Mouse (Mus musculus) CH12.LX (cell line): ENCODE measurements around the gene Ttbk1.
A peak's percentile ranks its signal among the peaks of the same experiment; 100 is the strongest.

Experiments
- CTCF ChIP-seq, 2 experiments: IDR thresholded peaks in 1 of 2; conservative IDR thresholded peaks in 1 of 2; 2 replicates each; pipeline ENCODE4 v1.5.1; 2011 to 2012; ENCODE audit warnings: low read depth in 2 of 2, low read length in 2 of 2, improper control_type of control experiment in 1 of 2, inconsistent platforms in 1 of 2, mild to moderate bottlenecking in 1 of 2, moderate library complexity in 1 of 2
- EP300 ChIP-seq: IDR thresholded peaks from 2 replicates; pipeline ENCODE4 v1.6.1; 2011; ENCODE audit warnings: low read length, improper control_type of control experiment
- MAFK ChIP-seq: IDR thresholded peaks from 2 replicates; pipeline ENCODE4 v1.6.1; 2011; ENCODE audit warnings: low read length, improper control_type of control experiment; ENCODE audit not compliant: insufficient replicate concordance
- MEF2A ChIP-seq: IDR thresholded peaks from 2 replicates; pipeline ENCODE4 v1.6.1; 2014; ENCODE audit warnings: low read depth, mild to moderate bottlenecking, inconsistent platforms, low read length, improper control_type of control experiment, borderline replicate concordance
- MXI1 ChIP-seq: IDR thresholded peaks from 2 replicates; pipeline ENCODE4 v1.6.1; 2011; ENCODE audit warnings: mild to moderate bottlenecking, low read depth, low read length, improper control_type of control experiment
- POLR2A ChIP-seq: IDR thresholded peaks from 2 replicates; pipeline ENCODE4 v1.6.1; 2011; ENCODE audit warnings: low read depth, mild to moderate bottlenecking, improper control_type of control experiment, low read length
- RCOR1 ChIP-seq: conservative IDR thresholded peaks from 2 replicates; pipeline ENCODE4 v1.6.1; 2012; ENCODE audit warnings: low read depth, mild to moderate bottlenecking, inconsistent platforms, low read length, improper control_type of control experiment
- TBP ChIP-seq: conservative IDR thresholded peaks from 2 replicates; pipeline ENCODE4 v1.6.1; 2011; ENCODE audit warnings: low read depth, low read length, improper control_type of control experiment
- TCF12 ChIP-seq: IDR thresholded peaks from 2 replicates; pipeline ENCODE4 v1.6.1; 2014; ENCODE audit warnings: low read depth, mild to moderate bottlenecking, inconsistent platforms, low read length, improper control_type of control experiment

DNA sequence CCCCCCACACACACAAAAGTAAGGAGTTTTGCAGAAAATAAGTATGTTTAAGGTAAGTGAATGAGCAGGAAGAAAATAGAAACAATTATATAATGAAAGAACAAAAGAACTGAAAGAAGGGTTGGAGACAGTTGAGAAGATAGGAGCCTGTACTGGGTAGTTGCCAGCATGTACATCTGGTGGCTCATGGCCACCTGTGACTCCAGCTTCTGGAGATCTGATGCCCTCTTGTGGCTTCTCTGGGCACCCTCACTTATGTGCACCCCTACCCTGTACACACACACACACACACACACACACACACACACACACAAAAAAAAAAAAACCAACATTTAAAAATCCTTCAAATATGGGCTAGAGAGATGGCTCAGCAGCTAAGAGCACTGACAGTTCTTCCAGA lies 67.8 kb downstream of the Ttbk1 start:
- TF ChIP-seq POLR2A = no peak
- TF ChIP-seq CTCF (conservative IDR thresholded peaks at IDR 0.05 in 1 of 2, IDR thresholded peaks at IDR 0.05 in 1 of 2; ENCODE audit: low read depth in 2 of 2, low read length in 2 of 2) = peak in 1 of 2 experiments; percentile 39; a peak in 2 of 4 replicates
- no peak for TF ChIP-seq TBP
- no peak for TF ChIP-seq TCF12
- no peak for TF ChIP-seq MAFK
- no peak for TF ChIP-seq MXI1
- no peak for TF ChIP-seq EP300
- TF ChIP-seq MEF2A = no peak
- no peak for TF ChIP-seq RCOR1
